Mouse (Mus musculus) adrenal gland (tissue): ENCODE results near the gene Tmem102.

Experiments
- intact Hi-C: fragments of 180-260 bp; cut with DNase I; formaldehyde crosslinking; loops from one replicate; pipeline ENCODE4 v1.15.1; 2025

Tmem102 gene

GRCm38 (mm10) chr11:69823456-69823855, 18.0 kb upstream of the Tmem102 start:
- intact Hi-C loops, result no loop called here

GRCm38 (mm10) chr11:69822080-69822479, 16.7 kb upstream of the Tmem102 start, which contains the start of gene Spem1:
Gene Spem1 (minus strand): TSS chr11:69822180.
- intact Hi-C loops, result no loop called here

GRCm38 (mm10) chr11:69818871-69819270, 13.4 kb upstream of the Tmem102 start:
- intact Hi-C loops, result no loop called here

GRCm38 (mm10) chr11:69818365-69818764, 12.9 kb upstream of the Tmem102 start, which contains the start of gene Spem2:
Gene Spem2 (minus strand): TSS chr11:69818465.
- intact Hi-C loops, result no loop called here

- intact Hi-C loops, result no loop called here
These were observed 11.1 kb upstream of the Tmem102 start for GRCm38 (mm10) chr11:69816520-69816919.

- intact Hi-C loops, result no loop called here
These were observed 9.7 kb upstream of the Tmem102 start, which contains the start of gene Gm39566 for GRCm38 (mm10) chr11:69815155-69815554. Gene Gm39566 (minus strand): TSS chr11:69815298.

- intact Hi-C loops, result no loop called here
These were observed 4.9 kb upstream of the Tmem102 start for GRCm38 (mm10) chr11:69810280-69810679.

- intact Hi-C loops, result loop anchor here (5.0 kb wide), 1 partner anchor 70 kb away; the partner anchor contains the start of gene Tmem95
These were observed 2.2 kb upstream of the Tmem102 start for GRCm38 (mm10) chr11:69807641-69808040.

- intact Hi-C loops, result loop anchor here (5.0 kb wide), 1 partner anchor 71 kb away; the partner anchor contains the start of gene Tmem95
These were observed 954 bp upstream of the Tmem102 start for GRCm38 (mm10) chr11:69806378-69806777.

- intact Hi-C loops, result loop anchor here (5.0 kb wide), 2 partner anchors 33 to 37 kb away; partner anchors contain the start of genes Nlgn2, Tmem256 and Zbtb4
These were observed 828 bp downstream of the Tmem102 start for GRCm38 (mm10) chr11:69804652-69804940.

- intact Hi-C loops, result loop anchor here (5.0 kb wide), 2 partner anchors 33 to 37 kb away; partner anchors contain the start of genes Nlgn2, Tmem256 and Zbtb4
These were observed 1.4 kb downstream of the Tmem102 start for GRCm38 (mm10) chr11:69803786-69804651.

- intact Hi-C loops, result loop anchor here (5.0 kb wide), 2 partner anchors 34 to 36 kb away; partner anchors contain the start of genes Nlgn2, Tmem256 and Zbtb4
These were observed 2.1 kb downstream of the Tmem102 start for GRCm38 (mm10) chr11:69803328-69803727.

- intact Hi-C loops, result loop anchor here (5.0 kb wide), 2 partner anchors 35 kb away; partner anchors contain the start of genes Nlgn2, Tmem256 and Zbtb4
These were observed 2.7 kb downstream of the Tmem102 start for GRCm38 (mm10) chr11:69802648-69803105.

GRCm38 (mm10) chr11:69801379-69801977, 3.9 kb downstream of the Tmem102 start, which contains the start of gene Fgf11:
Gene Fgf11 (minus strand): TSS chr11:69801857.
- intact Hi-C loops, result loop anchor here (5.0 kb wide), 2 partner anchors 34 to 36 kb away; partner anchors contain the start of genes Nlgn2, Tmem256 and Zbtb4

GRCm38 (mm10) chr11:69800392-69801197, 4.8 kb downstream of the Tmem102 start:
- intact Hi-C loops, result loop anchor here (5.0 kb wide), 2 partner anchors 33 to 37 kb away; partner anchors contain the start of genes Nlgn2, Tmem256 and Zbtb4

GRCm38 (mm10) chr11:69800138-69800391, 5.4 kb downstream of the Tmem102 start:
- intact Hi-C loops, result loop anchor here (5.0 kb wide), 2 partner anchors 33 to 37 kb away; partner anchors contain the start of genes Nlgn2, Tmem256 and Zbtb4

GRCm38 (mm10) chr11:69799394-69800137, 5.9 kb downstream of the Tmem102 start:
- intact Hi-C loops, result loop anchor here (5.0 kb wide), 2 partner anchors 32 to 38 kb away; partner anchors contain the start of genes Nlgn2, Tmem256 and Zbtb4

- intact Hi-C loops, result no loop called here
These were observed 7.5 kb downstream of the Tmem102 start for GRCm38 (mm10) chr11:69797924-69798323.

GRCm38 (mm10) chr11:69795983-69796435, 9.4 kb downstream of the Tmem102 start:
- intact Hi-C loops, result no loop called here
